Mouse (Mus musculus): ENCODE data around the gene Rgl1.

DNA sequence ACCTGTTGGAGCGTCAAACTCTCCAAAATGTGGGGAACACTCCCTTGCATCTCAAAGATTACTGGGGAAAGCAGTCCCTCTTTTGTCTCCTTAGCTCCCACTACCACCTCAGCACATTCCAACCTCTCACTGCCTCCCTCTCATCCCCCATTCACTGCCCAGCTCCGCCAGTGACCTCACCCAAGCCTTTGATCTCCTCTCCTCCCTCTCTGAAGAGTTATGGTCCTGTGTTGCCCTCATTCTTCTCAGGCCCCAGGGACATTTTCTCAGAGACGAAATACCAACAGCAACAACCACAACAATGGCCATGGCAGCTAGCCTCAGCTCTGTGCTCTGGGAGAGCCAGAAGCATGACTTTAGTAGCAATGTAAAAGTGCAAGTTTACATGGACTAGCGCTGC lies 25.1 kb upstream of the Rgl1 start:
- no peak for TF ChIP-seq CTCF (IDR thresholded peaks at IDR 0.05; ENCODE audit: low read depth, low read length)
- no peak for TF ChIP-seq POLR2A (IDR thresholded peaks at IDR 0.05; ENCODE audit: extremely low read depth, insufficient read depth, low read length)

Data from liver, adult 2 months (tissue).